Mouse (Mus musculus) thymus, adult 2 months (tissue): ENCODE measurements around the gene Syce3.

Source experiments
- CTCF ChIP-seq: fragments of 200-500 bp; IDR thresholded peaks from 2 replicates; pipeline ENCODE4 v1.5.1; 2012; ENCODE audit warnings: mild to moderate bottlenecking, control low read depth, low read length, moderate library complexity, borderline replicate concordance; ENCODE audit not compliant: control insufficient read depth, poor library complexity, insufficient read depth; ENCODE audit errors: extremely low read depth
- POLR2A ChIP-seq: fragments of 200-500 bp; IDR thresholded peaks from 2 replicates; pipeline ENCODE4 v1.6.1; 2012; ENCODE audit warnings: mild to moderate bottlenecking, low read length, control low read depth, moderate library complexity; ENCODE audit not compliant: control insufficient read depth, poor library complexity, insufficient read depth; ENCODE audit errors: extremely low read depth

GRCm38 (mm10) chr15:89377362-89377761 is 32.9 kb downstream of the Syce3 start:
- TF ChIP-seq POLR2A (peak; percentile 15; the same call in 1 of the 2 replicates), CTCF (no peak)
